Mouse (Mus musculus) brain, embryonic 18.5 days (tissue): ENCODE data around the gene Trim8.

Experiments used
- DNase-seq: peaks from one replicate; pipeline ENCODE4 v3.0.0-alpha.2; 2012; ENCODE audit warnings: low read depth, low spot score

Gene Trim8

DNA sequence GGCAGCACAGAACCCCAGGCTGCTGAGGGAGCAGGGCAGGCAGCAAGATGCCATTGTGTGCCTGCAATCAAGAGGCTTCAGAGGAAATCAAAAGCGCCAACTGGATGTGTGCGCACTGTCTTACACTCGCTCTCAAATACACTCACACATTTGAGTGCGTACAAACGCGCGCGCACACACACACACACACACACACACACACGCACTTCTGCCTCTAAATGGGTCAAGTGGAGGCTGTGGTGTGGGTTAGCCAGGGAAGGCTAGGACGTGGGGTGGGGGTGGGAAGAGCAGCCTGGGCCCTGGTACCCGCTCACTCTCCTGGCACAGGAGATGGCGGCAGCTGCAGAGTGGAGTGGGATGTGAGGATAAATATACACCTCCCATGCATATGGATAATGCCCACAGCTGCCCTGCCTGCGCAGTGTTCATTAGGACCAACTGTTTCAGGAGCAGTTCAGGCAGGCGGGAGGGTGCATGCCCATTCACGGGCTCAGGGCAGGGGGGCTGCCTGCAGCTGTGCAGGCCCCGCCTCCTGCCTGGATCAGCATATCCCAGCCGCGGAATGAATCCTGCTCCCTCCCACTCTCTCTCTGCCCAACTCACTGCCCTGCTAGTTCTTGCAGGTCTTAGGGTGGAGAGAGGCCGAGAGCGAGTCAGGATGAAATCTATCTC lies 22.1 kb downstream of the Trim8 start:
- DNase-seq: peak; percentile 66

DNA sequence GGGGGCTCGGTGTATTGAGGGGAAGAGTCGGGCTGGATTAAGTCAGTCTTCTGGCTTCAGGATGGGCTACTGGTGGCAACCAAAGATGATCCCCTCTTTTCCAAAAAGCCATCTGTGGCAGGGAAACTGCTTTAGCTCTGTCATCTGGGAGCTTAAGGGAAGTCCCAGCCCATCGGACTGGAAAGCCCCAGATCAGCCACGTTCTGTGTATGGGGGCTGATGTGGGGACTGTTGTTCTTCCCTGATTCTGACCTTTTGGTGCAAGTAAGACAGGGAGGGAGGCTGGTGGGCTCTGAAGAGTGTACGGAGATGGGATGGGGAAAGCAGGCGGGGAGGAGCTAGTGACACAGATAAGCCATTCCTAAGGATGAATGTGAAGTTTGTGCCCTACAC lies 22.6 kb downstream of the Trim8 start:
- no peak for DNase-seq

GRCm38 (mm10) chr19:46524601-46525321 lies 23.3 kb downstream of the Trim8 start:
- no peak for DNase-seq

- no peak for DNase-seq
Observed at GRCm38 (mm10) chr19:46525691-46526631, 24.5 kb downstream of the Trim8 start.

DNA sequence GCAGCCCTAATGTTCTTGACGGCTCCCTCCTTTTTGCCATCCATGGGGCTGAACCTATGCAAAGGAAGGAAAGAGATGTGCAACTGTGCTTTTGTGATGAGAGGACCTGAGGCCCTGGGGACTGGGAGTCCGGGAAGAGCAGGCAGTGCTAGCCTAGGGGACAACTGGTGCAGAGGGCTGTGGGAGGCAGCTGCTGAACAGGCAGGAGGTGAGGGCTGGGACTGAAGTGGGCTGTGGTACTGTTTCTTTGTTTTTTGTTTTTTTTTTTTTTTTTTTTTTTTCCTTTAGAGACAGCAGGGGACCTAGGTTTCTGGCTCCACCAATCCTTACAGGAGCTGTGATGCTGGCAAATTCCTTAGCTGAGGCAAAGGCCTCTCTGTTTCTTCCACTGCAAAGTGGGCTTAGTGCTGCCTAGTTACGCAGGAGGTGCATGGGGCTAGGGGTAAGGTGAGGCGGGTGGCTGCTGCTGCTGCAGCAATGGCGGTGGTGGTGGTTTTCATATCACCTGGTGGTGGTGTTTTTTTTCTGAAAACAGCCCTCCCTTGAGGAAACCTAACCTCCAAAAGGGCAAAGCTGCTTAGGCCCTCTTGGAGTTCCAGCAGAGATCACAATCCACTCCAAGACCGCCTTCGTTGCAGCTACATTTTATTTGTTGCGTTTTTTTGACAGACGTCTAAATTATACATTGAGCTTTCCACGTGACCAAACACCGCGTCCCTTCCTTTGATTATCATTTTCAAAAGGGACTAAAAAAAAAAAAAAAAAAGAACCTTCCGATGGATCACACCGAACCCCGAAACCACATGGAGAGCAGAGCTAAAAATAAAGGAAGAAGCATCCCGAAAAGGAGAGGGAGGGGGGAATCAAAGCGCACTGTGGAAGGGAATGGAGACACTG lies 26.4 kb downstream of the Trim8 start:
- DNase-seq: no peak

- peak; percentile 60 for DNase-seq
Observed at GRCm38 (mm10) chr19:46528529-46529213, 27.2 kb downstream of the Trim8 start.

GRCm38 (mm10) chr19:46529601-46530448 lies 28.3 kb downstream of the Trim8 start:
- DNase-seq: no peak

DNA sequence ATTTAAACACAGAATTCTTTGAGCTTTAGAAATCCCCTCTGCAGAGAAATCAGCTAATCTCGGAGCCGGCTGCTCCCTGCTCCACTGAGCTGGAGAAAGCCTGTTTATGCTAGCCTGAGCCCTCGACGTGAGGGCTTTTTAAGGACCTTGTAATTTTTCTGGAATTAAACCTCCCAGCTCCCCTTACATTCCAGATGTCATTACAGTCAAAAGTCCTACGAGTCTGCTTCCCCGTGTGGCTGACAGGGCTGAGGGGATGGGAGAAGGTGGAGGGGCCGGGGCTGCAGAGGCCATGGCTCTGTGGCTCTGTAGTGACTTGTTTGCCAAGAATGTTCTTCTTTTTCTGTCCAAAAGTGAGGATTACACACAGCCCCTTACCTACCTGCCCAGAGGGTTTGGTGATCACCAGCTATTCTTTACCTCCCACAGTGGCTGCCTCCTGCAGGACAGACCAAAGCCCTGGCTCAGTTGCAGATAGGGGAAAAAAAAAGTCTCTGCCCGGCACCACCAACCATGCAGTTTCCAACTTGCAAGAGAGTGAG lies 29.0 kb downstream of the Trim8 start:
- DNase-seq: no peak

DNA sequence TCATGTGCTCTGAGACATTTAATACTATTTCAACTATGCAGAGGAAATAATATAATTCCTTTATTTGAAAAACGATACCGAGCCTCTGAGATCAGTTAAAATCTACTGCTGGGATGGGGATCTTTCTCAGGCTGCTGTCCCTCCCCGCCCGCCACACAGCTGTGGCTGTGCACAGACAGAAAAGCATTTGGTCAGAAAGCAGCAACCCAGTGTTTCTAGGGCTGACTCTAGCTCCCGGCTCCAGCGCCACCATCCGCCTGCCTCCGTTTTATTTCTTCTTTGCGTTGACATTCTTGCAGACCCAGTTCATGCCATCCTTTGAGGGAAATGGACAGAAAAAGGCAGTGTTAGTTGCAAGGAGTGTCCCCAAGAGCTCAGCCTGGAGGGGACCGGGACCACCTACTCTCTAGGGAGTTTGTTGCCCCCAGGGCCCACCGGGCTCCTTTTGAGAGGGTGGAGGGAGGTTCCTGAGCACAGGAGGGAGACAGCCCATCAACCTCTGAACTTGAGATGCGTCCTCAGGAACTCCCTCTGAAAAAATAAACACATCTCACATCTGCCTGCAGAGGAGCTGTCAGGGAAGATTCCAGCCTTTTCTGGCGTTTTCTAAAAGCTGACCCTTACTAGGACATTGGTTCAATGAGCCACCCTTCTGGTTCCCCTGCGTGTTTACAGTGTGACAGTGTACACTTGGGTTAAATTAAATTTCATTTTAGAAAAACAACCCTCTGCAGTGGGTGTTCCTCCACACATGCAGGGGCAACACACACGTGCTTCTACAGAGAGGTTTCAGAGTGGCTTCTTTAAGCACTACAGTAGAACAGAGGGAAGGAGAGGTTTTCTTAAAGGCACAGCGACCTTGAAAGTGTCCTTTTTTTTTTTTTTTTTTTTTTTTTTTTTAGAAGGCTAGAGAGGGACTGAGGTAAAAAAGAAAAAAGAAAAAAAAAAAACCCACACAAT lies 29.8 kb downstream of the Trim8 start:
- DNase-seq: no peak

- DNase-seq: no peak
Observed at GRCm38 (mm10) chr19:46532031-46532688, 30.7 kb downstream of the Trim8 start.

- DNase-seq: no peak
Observed at GRCm38 (mm10) chr19:46533066-46533465, 31.6 kb downstream of the Trim8 start.

DNA sequence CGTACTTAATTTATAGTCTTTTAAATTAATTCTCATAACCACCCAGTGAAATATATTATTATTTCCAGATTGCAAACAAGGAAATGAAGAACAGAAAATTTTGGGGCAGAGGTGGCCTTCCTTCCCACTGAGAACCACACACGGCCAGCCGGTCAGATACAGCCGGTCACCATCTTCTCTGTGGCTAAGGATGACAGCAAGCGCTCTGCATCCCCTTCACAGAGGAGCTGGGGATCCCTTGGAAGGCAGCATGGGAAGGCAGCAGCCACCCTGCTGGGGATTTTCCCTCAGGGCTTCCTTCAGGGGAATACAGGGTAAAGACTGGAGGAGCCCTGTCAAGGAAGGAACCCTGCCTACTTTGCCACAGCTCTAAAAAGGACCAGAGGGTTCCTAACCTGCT lies 32.0 kb downstream of the Trim8 start:
- DNase-seq: no peak

GRCm38 (mm10) chr19:46534542-46535098 lies 33.1 kb downstream of the Trim8 start:
- DNase-seq: no peak

GRCm38 (mm10) chr19:46537357-46537756 lies 35.9 kb downstream of the Trim8 start:
- no peak for DNase-seq

DNA sequence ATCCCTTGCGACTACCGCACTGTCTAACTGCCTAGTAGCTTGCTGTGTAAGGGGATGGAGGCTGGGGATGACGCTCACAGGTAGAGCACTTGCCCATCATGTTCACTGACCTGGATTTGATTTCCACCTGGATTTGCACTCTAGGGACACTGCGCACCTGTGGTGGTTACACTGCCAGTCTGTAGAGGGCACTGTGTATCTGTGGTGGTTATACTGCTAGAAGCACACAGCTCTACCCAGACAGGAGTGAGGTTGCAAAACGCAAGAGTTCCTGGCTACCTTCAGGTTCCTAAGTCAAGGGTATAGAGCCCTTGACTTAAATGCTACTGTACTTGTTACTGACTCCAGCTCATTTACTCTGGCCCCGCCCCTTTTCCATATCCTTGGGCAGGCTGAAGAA lies 36.7 kb downstream of the Trim8 start:
- DNase-seq: no peak

GRCm38 (mm10) chr19:46542750-46543149 lies 41.2 kb downstream of the Trim8 start:
- no peak for DNase-seq

GRCm38 (mm10) chr19:46547565-46547964 lies 46.1 kb downstream of the Trim8 start:
- DNase-seq: no peak
